Mouse (Mus musculus) neural tube, embryonic 13.5 days (tissue): ENCODE measurements around the gene Ank3. TPM values are rescaled to one million over a fixed set of nuclear protein-coding genes. Genes with fewer than 3 reads are reported as not detected.
"Not testable (repeated sequence)": the region's sequence is repeated elsewhere in the genome, so short reads cannot be mapped to it uniquely, and the experiment has no call there.

Source experiments
- ATAC-seq: fragments of 200-750 bp; cut with Nextera tagmentation; 2 replicates; pipeline ENCODE4 v1.8.0; 2017; ENCODE audit warnings: low read depth, mild to moderate bottlenecking, moderate TSS enrichment, moderate library complexity
- H3K27ac ChIP-seq: fragments of 300-500 bp; sonication (generic); replicated peaks from 2 replicates; pipeline ENCODE4 v1.5.1; 2015; ENCODE audit warnings: moderate library complexity, mild to moderate bottlenecking, inconsistent platforms
- H3K27me3 ChIP-seq: fragments of 300-500 bp; sonication (generic); 2 replicates; pipeline ENCODE4 v1.6.1; 2015; ENCODE audit warnings: mild to moderate bottlenecking, inconsistent platforms
- H3K36me3 ChIP-seq: fragments of 300-500 bp; sonication (generic); 2 replicates; pipeline ENCODE4 v1.6.1; 2015; ENCODE audit warnings: mild to moderate bottlenecking, inconsistent platforms
- H3K4me1 ChIP-seq: fragments of 300-500 bp; sonication (generic); replicated peaks from 2 replicates; pipeline ENCODE4 v1.6.1; 2015; ENCODE audit warnings: inconsistent platforms
- H3K4me2 ChIP-seq: fragments of 300-500 bp; sonication (generic); 2 replicates; pipeline ENCODE4 v1.6.1; 2015; ENCODE audit warnings: inconsistent platforms, mild to moderate bottlenecking, moderate library complexity
- H3K4me3 ChIP-seq: fragments of 300-500 bp; sonication (generic); 2 replicates; pipeline ENCODE4 v1.5.1; 2015; ENCODE audit warnings: mild to moderate bottlenecking, inconsistent platforms
- H3K9ac ChIP-seq: fragments of 300-500 bp; sonication (generic); 2 replicates; pipeline ENCODE4 v1.6.1; 2015; ENCODE audit warnings: moderate library complexity, mild to moderate bottlenecking, inconsistent platforms
- H3K9me3 ChIP-seq: fragments of 300-500 bp; sonication (generic); 2 replicates; pipeline ENCODE4 v1.6.1; 2016; ENCODE audit warnings: inconsistent platforms
- WGBS: fragments of 180-500 bp; shearing (Covaris S2); methylation state at CpG from one replicate; pipeline ENCODE4 v1.1.7; 2015; 5-methylcytosine and 5-hydroxymethylcytosine counted together
- polyA plus RNA-seq: library from polyadenylated mRNA; unstranded; fragments of >200 nt; fragmentation: Nextera tagmentation; extraction: Ambion mirVana; gene quantifications from 2 replicates; pipeline ENCODE4 v1.2.1, GENCODE M21; 2015

Gene Ank3
- polyA plus RNA-seq, 1 experiment from 2014 or later: 104 TPM

DNA sequence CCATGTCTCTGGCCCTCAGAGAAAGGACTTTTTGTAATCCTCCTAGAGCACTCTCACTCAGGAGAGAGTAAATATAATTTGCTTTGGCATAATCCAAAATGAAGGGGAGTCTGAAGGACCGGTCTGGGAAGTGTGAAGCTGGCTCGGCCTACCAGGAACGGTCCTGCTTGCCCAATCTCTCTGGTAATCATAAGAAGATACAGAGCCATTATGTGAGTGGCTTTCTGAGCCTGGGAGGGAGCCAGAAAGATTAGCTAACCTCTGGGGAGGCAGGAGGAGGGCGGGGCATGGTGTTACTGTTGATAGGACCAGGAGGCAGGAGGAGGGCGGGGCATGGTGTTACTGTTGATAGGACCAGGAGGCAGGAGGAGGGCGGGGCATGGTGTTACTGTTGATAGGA is 511.7 kb downstream of the Ank3 start:
- not testable (repeated sequence) for H3K9ac ChIP-seq, H3K27ac ChIP-seq, ATAC-seq, H3K27me3 ChIP-seq, H3K4me3 ChIP-seq, H3K4me2 ChIP-seq, H3K9me3 ChIP-seq, H3K4me1 ChIP-seq
- peaks cover 35% of the 10 kb centered on the region for H3K36me3 ChIP-seq
- 17% methylated on average over 5 of the region's 6 CpGs for WGBS

DNA sequence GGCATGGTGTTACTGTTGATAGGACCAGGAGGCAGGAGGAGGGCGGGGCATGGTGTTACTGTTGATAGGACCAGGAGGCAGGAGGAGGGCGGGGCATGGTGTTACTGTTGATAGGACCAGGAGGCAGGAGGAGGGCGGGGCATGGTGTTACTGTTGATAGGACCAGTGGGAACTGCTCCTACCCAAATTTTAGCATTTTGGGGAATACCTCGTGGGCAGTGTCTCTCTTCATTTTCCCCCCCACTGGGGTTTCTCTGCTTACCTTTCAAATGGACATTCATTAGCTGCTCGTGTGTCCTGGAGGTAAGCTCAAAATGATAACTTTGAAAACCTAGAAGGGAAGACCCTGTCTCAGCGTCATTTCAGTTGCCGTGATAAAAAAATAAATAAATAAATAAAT is 512.2 kb downstream of the Ank3 start:
- H3K9me3 ChIP-seq, H3K4me3 ChIP-seq, H3K27ac ChIP-seq, H3K4me1 ChIP-seq, ATAC-seq, H3K9ac ChIP-seq, H3K4me2 ChIP-seq, H3K27me3 ChIP-seq: not testable (repeated sequence)
- H3K36me3 ChIP-seq: peaks cover 35% of the 10 kb centered on the region
- 33% methylated on average over 6 of the region's 7 CpGs for WGBS

DNA sequence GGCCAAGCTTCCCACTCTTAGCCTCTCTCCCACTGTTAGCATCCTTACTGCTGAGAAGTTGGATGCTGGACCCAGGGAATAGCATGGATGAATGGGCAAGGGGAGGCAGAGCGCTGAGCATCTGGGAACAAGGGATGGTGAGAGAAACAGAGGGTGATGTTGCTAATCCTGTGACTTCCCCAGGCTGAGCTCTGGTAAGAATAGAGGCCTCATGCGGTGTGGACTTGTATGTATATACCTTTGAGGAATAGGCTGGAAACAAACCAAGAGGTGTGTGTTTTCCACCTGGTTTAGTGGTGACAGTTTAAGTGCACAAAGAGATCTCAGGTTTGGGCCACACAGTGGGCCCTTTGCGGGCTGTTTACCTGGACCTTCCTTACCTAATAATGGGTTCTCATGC is 517.0 kb downstream of the Ank3 start:
- Histone ChIP-seq H3K4me3 (no peak overlapping the region), H3K36me3 (peaks cover 54% of the 10 kb centered on the region), H3K9me3 (no peaks in the 10 kb centered on the region), H3K4me1 (no peaks in the 10 kb centered on the region), H3K27ac (no peak overlapping the region), H3K4me2 (no peak overlapping the region), H3K9ac (no peak overlapping the region), H3K27me3 (no peaks in the 10 kb centered on the region)
- no peak for ATAC-seq
- 71% methylated on average over 3 of the region's 3 CpGs for WGBS

DNA sequence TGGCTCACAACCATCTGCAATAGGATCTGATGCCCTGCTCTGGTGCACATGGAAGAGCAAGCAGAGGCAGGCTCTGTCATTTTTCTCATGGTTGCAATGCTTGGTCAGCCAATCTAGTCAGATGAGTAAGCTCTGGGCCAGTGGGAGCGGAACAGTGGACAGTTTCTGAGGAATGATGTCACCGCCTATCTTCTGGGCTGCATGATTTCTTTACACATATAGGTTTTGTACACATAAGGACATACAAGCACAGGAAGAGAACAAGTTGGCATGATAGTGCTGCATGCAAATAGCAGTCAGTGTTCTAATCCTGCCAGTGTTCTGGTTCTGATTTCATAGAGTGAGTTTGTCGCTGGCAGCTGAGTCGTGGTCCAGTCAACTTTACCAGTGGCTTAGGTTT is 517.6 kb downstream of the Ank3 start:
- no peaks in the 10 kb centered on the region for H3K27me3 ChIP-seq
- H3K27ac ChIP-seq: no peak overlapping the region
- no peak overlapping the region for H3K4me3 ChIP-seq
- 93% methylated on average over 4 of the region's 4 CpGs for WGBS
- H3K9me3 ChIP-seq: no peaks in the 10 kb centered on the region
- H3K9ac ChIP-seq: no peak overlapping the region
- peaks cover 54% of the 10 kb centered on the region for H3K36me3 ChIP-seq
- H3K4me1 ChIP-seq: no peaks in the 10 kb centered on the region
- no peak for ATAC-seq
- no peak overlapping the region for H3K4me2 ChIP-seq

DNA sequence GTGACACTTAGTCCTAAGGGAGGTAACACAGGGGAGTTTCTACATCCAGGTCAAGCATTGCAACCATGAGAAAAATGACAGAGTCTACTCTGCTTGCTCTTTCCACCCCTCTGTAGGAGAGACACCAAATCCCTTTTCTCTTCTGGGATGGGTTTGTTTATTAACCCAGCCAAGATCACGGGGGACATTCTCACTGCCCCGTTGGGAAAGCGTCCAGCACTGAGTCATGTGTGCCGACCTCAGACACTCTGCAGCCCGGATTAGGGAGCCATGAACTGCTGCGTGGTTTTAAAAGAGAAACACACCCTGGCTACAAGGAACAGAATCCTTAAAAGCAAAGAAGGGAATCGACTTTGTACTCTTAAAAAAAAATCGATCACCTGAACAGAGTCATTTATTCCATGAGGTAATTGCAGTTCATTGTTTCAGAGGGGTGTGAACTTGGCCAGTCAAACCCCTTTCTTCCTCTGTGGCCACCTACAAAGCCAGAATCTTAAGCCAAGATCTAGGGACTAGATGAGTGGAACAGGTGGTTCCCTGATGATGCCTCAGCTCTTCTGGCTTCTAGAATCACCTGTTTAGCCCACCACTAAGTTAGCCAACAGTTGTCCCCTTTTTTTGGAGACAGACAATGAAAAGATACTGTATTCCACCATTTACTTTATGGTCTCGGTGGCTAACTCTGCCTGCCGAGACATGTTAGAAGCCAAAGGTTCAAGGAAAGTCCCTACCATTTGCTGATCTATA is 518.3 kb downstream of the Ank3 start:
- Histone ChIP-seq H3K4me3 (no peak overlapping the region), H3K27me3 (no peaks in the 10 kb centered on the region), H3K9ac (no peak overlapping the region), H3K36me3 (peaks cover 50% of the 10 kb centered on the region; the same call in 1 of the 2 replicates), H3K4me2 (no peak overlapping the region), H3K27ac (no peak overlapping the region), H3K9me3 (no peaks in the 10 kb centered on the region), H3K4me1 (no peaks in the 10 kb centered on the region)
- WGBS: 81% methylated on average over 10 of the region's 10 CpGs
- no peak for ATAC-seq

DNA sequence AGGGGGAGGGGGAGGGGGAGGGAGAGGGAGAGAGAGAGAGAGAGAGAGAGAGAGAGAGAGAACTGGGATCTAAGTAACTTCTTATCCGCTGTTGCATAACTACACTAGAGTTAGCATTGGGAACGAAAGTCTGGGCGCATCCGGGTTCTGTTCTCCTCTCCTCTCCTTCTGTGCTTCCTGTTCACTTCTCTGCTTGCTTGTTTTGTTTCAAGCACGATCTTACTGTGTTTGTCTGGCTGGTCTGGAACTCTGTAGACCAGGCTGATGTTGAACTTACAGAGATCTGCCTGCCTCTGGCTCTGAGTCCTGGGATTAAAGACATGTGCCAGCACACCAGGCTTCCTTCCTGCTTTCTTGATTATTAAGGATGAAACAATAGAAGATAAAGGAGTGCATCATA is 519.1 kb downstream of the Ank3 start:
- Histone ChIP-seq H3K27me3 (no peaks in the 10 kb centered on the region), H3K27ac (no peak overlapping the region), H3K4me3 (no peak overlapping the region), H3K36me3 (peaks cover 42% of the 10 kb centered on the region; the same call in 1 of the 2 replicates), H3K4me2 (no peak overlapping the region), H3K4me1 (no peaks in the 10 kb centered on the region), H3K9ac (no peak overlapping the region), H3K9me3 (no peaks in the 10 kb centered on the region)
- 88% methylated on average over 5 of the region's 5 CpGs for WGBS
- ATAC-seq: no peak

DNA sequence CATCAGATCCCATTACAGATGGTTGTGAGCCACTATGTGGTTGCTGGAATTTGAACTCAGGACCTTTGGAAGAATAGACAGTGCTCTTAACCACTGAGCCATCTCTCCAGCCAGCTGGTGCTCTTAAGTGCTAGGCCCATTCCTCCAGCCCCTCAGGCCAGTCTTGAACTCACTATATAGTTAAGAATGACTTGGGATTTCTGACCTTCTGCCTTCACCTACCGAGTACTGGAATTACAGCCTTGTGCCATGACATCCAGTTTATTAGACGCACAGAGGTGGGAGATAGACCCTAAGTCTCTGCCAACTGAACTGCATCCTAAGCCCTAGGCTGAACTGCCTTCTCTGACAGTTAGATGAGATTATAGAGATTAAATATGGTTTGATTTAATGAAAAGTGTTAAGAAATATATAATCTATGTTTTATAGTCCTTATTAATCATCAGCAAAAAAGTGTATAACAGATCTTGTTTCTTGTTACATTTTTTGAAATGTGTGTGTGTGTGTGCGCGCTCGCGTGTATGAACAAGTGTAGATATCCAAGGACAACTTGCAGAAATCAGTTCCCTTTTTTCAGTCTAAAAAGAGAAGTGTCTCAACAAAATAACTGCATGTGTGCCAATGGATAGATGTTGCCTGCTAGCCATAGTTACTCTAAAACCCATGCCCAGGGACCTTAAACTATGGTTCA is 520.0 kb downstream of the Ank3 start:
- Histone ChIP-seq H3K4me1 (0 out of 2 replicates have a peak, but pooled peaks cover 2% of the 10 kb centered on the region), H3K27me3 (no peaks in the 10 kb centered on the region), H3K27ac (no peak overlapping the region), H3K9me3 (no peaks in the 10 kb centered on the region), H3K4me3 (no peak overlapping the region), H3K4me2 (no peak overlapping the region), H3K36me3 (peaks cover 41% of the 10 kb centered on the region; the same call in 1 of the 2 replicates), H3K9ac (no peak overlapping the region)
- 96% methylated on average over 6 of the region's 6 CpGs for WGBS
- ATAC-seq: no peak

DNA sequence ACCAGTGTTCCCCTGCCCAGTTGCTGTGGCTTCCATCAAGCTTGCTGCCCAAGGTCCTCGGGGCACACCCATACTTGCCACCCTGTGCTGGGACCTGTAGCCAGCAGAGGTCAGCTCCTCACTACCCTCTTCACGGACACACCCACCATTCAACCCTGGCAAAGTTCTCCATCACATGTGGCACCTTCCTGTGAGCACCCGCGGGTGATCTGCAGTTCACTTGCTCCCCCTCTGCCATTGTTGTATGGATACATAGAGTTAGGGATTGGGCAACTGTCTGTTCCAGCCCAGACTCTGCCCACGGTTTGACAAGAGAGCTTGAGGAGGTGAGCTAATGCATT is 520.5 kb downstream of the Ank3 start:
- H3K4me1 ChIP-seq: peaks cover 7% of the 10 kb centered on the region
- no peak overlapping the region for H3K4me3 ChIP-seq
- H3K27ac ChIP-seq: no peak overlapping the region
- H3K4me2 ChIP-seq: no peak overlapping the region
- H3K27me3 ChIP-seq: no peaks in the 10 kb centered on the region
- 88% methylated on average over 5 of the region's 5 CpGs for WGBS
- peaks cover 41% of the 10 kb centered on the region; the same call in 1 of the 2 replicates for H3K36me3 ChIP-seq
- no peak for ATAC-seq
- H3K9ac ChIP-seq: no peak overlapping the region
- H3K9me3 ChIP-seq: no peaks in the 10 kb centered on the region

DNA sequence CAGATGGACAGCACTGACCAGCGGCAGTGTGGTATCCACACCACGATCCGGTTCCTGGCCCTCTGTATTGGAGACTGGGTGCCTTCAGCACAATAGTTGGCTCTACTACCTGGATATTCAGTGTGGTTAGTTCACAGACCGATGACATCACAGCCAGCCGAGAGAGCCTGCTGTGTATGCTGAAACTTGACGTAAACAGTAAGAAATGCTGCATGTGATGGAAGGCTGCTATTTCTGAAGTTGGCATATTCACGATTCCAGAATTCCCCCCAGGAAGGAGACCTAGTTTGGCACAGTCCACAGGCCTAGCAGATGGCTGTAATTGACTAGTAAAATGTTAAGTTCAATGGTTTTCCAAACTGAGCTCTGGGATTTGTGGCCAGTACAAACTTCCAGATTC is 521.2 kb downstream of the Ank3 start:
- Histone ChIP-seq H3K36me3 (peaks cover 41% of the 10 kb centered on the region; the same call in 1 of the 2 replicates), H3K27ac (0 out of 2 replicates have a peak overlapping the region, but pooled peaks have one; percentile 7), H3K27me3 (no peaks in the 10 kb centered on the region), H3K4me2 (no peak overlapping the region), H3K4me3 (no peak overlapping the region), H3K9me3 (no peaks in the 10 kb centered on the region), H3K9ac (no peak overlapping the region), H3K4me1 (peaks cover 13% of the 10 kb centered on the region)
- WGBS: 85% methylated on average over 7 of the region's 7 CpGs
- no peak for ATAC-seq

DNA sequence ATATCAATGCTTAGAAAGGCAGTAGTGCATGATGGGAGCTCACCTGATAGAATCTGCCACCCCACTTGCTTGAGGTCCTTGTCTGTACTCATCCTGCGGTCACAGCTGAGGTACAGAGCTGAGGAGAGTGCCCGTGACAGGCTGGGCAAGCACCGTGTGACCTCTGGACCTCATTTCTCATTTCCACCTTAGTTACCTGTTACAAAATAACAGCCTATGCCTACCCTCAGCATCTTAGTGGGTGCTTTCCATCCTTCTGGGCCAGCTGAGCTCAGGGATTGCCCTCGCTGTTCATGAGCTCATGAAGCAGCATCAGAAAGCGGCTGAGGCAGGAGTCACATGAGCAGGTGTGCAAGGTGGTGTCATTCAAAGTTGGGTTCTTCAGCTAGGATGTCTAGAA is 523.5 kb downstream of the Ank3 start:
- peaks cover 26% of the 10 kb centered on the region; the same call in 1 of the 2 replicates for H3K36me3 ChIP-seq
- no peak overlapping the region for H3K27ac ChIP-seq
- WGBS: 90% methylated on average over 5 of the region's 5 CpGs
- peaks cover 36% of the 10 kb centered on the region for H3K4me1 ChIP-seq
- no peaks in the 10 kb centered on the region for H3K9me3 ChIP-seq
- no peak overlapping the region for H3K4me3 ChIP-seq
- H3K27me3 ChIP-seq: no peaks in the 10 kb centered on the region
- no peak overlapping the region for H3K9ac ChIP-seq
- ATAC-seq: no peak
- no peak overlapping the region for H3K4me2 ChIP-seq

DNA sequence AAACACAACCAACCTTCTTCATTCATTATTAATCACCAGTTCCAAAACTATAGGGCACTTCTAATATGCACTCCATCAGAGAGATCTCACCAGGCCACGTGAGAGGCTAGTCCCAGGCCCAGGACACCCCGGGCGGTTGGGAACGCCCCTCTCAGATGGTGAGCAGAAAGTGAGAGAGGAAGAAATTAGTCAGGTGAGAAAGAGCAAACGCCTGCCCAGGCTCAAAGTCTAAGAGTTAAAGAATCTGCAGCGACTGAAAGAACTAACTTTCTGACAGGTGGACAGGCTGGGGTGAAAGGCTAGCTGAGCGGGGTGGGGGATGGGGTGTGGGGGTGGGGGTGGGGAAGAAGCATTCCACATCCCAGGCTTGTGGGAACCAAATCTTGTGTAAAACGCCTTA is 525.2 kb downstream of the Ank3 start:
- Histone ChIP-seq H3K9me3 (no peaks in the 10 kb centered on the region), H3K27me3 (no peaks in the 10 kb centered on the region), H3K4me2 (no peak overlapping the region), H3K27ac (no peak overlapping the region), H3K9ac (no peak overlapping the region), H3K36me3 (peaks cover 20% of the 10 kb centered on the region; the same call in 1 of the 2 replicates), H3K4me3 (no peak overlapping the region), H3K4me1 (peaks cover 52% of the 10 kb centered on the region)
- ATAC-seq: no peak
- 11% methylated on average over 8 of the region's 8 CpGs for WGBS

DNA sequence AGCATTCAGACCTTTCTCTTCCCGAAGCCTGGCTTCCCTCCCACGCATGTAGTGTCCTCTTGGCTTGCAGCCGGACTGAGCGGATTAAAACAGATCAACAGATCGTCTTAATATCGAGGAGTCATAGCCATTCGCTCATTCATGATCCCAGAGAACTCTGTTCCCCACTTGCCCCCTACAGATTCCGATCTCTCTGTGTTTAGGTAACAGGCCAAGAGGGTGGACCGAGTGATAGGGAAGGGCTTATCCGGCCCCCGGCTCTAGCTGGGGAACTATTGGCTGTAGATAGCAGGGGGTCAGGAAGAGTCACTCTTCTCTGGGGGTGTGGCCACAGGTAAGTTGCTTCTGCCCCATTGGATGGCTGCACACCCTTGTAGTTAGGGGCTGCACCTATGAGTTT is 525.7 kb downstream of the Ank3 start:
- 6% methylated on average over 11 of the region's 11 CpGs for WGBS
- Histone ChIP-seq H3K27me3 (no peaks in the 10 kb centered on the region), H3K4me2 (peak overlapping the region; percentile 50), H3K27ac (no peak overlapping the region), H3K4me1 (peaks cover 52% of the 10 kb centered on the region), H3K9ac (no peak overlapping the region), H3K9me3 (no peaks in the 10 kb centered on the region), H3K36me3 (peaks cover 15% of the 10 kb centered on the region; the same call in 1 of the 2 replicates), H3K4me3 (no peak overlapping the region)
- ATAC-seq: no peak
